Mouse (Mus musculus): ENCODE results near the gene Olfr1427. TPM values are rescaled to one million over a fixed set of nuclear protein-coding genes. Genes with fewer than 3 reads are reported as not detected.
"Not testable (repeated sequence)": the region's sequence is repeated elsewhere in the genome, so short reads cannot be mapped to it uniquely, and the experiment has no call there.

The Olfr1427 gene
- polyA plus RNA-seq, 1 experiment from 2014 or later = not detected

DNA sequence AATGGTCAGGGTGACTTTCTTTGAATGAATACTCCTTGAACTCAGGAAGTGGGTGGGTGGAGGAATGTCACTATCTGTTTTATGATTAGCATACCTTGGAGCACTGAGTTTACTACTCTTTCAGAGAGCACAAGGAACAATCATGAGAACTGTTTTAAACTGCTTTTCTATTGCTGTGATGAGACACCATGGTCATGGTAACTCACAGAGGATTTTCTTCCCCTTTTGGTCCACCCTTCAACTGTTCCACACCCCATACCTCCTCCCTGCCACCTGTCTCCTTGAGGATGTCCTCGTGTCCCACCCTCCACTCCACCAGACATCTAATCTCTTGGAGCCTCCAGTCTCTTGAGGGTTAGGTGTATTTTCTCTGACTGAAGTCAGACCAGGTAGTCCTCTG lies 35.3 kb downstream of the Olfr1427 start:
- not testable (repeated sequence) for H3K27me3 ChIP-seq (replicated peaks); H3K27ac ChIP-seq (ENCODE audit: poor library complexity, severe bottlenecking); H3K9me3 ChIP-seq (replicated peaks); ATAC-seq (ENCODE audit: insufficient number of reproducible peaks, low FRiP score); H3K36me3 ChIP-seq; H3K4me3 ChIP-seq; H3K4me1 ChIP-seq (replicated peaks); H3K9ac ChIP-seq; H3K4me2 ChIP-seq
- WGBS = 61% methylated on average over 1 of the region's 1 CpGs

DNA sequence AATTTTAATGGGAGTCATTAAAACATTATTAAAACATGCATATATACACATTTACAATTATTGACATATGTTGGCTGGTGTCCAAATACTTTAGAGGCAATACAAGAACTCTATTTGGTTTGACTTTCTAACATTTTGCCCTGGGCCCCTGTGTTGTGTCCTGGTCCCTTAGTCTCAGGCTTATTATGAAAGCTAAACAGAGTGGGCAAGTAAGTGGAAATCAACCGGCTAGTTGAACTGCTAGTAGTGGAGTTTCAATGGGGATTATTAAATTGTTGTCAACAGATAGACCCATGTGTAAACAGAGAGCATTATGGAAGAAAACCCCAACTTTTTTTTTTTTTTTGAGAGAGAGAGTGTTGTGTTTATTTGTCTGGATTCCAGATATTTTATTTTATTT lies 40.6 kb downstream of the Olfr1427 start, which contains the start of gene Olfr1424:
TSS of gene Olfr1424 (minus strand) at position 101 of the 400 bp plus-strand sequence.
- not testable (repeated sequence) for H3K9ac ChIP-seq; H3K9me3 ChIP-seq (replicated peaks); H3K4me1 ChIP-seq (replicated peaks); H3K36me3 ChIP-seq; H3K27ac ChIP-seq (ENCODE audit: poor library complexity, severe bottlenecking); H3K4me3 ChIP-seq; ATAC-seq (ENCODE audit: insufficient number of reproducible peaks, low FRiP score); H3K4me2 ChIP-seq; H3K27me3 ChIP-seq (replicated peaks)
- WGBS = 89% methylated on average over 1 of the region's 1 CpGs

Other genes with a start within 250 kb of the Olfr1427 start
- not detected in 2 replicates for gene Olfr1418, start 242.3 kb downstream of the Olfr1427 start, polyA plus RNA-seq (2016; fragmentation: Nextera tagmentation; extraction: Ambion mirVana)
- not detected in 2 replicates for gene Olfr1419, start 228.2 kb downstream of the Olfr1427 start, polyA plus RNA-seq (2016; fragmentation: Nextera tagmentation; extraction: Ambion mirVana)
- not detected in 2 replicates for gene Olfr1420, start 216.8 kb downstream of the Olfr1427 start, polyA plus RNA-seq (2016; fragmentation: Nextera tagmentation; extraction: Ambion mirVana)
- 21.3 and 22.2 TPM in 2 replicates for gene Patl1, start 190.9 kb downstream of the Olfr1427 start, polyA plus RNA-seq (2016; fragmentation: Nextera tagmentation; extraction: Ambion mirVana)
- gene Osbp, start 137.4 kb downstream of the Olfr1427 start, polyA plus RNA-seq (2016; fragmentation: Nextera tagmentation; extraction: Ambion mirVana) = 6.3 and 7.6 TPM in 2 replicates
- not detected in 2 replicates for gene Olfr1423, start 62.0 kb downstream of the Olfr1427 start, polyA plus RNA-seq (2016; fragmentation: Nextera tagmentation; extraction: Ambion mirVana)
- gene Olfr1424, start 40.7 kb downstream of the Olfr1427 start, polyA plus RNA-seq (2016; fragmentation: Nextera tagmentation; extraction: Ambion mirVana) = not detected in 2 replicates
- not detected in 2 replicates for gene Olfr1425, start 25.6 kb downstream of the Olfr1427 start, polyA plus RNA-seq (2016; fragmentation: Nextera tagmentation; extraction: Ambion mirVana)
- not detected in 2 replicates for gene Olfr1426, start 11.3 kb downstream of the Olfr1427 start, polyA plus RNA-seq (2016; fragmentation: Nextera tagmentation; extraction: Ambion mirVana)
- gene Olfr1428, start 12.6 kb upstream of the Olfr1427 start, polyA plus RNA-seq (2016; fragmentation: Nextera tagmentation; extraction: Ambion mirVana) = not detected in 2 replicates
- gene Olfr76, start 19.9 kb upstream of the Olfr1427 start, polyA plus RNA-seq (2016; fragmentation: Nextera tagmentation; extraction: Ambion mirVana) = not detected in 2 replicates
- gene Olfr1555-ps1, start 66.8 kb upstream of the Olfr1427 start, polyA plus RNA-seq (2016; fragmentation: Nextera tagmentation; extraction: Ambion mirVana) = not detected in 2 replicates
- not detected in 2 replicates for gene Olfr1431, start 97.3 kb upstream of the Olfr1427 start, polyA plus RNA-seq (2016; fragmentation: Nextera tagmentation; extraction: Ambion mirVana)
- gene Olfr1432, start 129.3 kb upstream of the Olfr1427 start, polyA plus RNA-seq (2016; fragmentation: Nextera tagmentation; extraction: Ambion mirVana) = not detected in 2 replicates
- not detected in 2 replicates for gene Olfr262, start 138.3 kb upstream of the Olfr1427 start, polyA plus RNA-seq (2016; fragmentation: Nextera tagmentation; extraction: Ambion mirVana)
- gene Olfr235, start 157.7 kb upstream of the Olfr1427 start, polyA plus RNA-seq (2016; fragmentation: Nextera tagmentation; extraction: Ambion mirVana) = not detected in 2 replicates
- not detected in 2 replicates for gene Olfr1434, start 176.5 kb upstream of the Olfr1427 start, polyA plus RNA-seq (2016; fragmentation: Nextera tagmentation; extraction: Ambion mirVana)
- not detected in 2 replicates for gene Olfr1436, start 195.8 kb upstream of the Olfr1427 start, polyA plus RNA-seq (2016; fragmentation: Nextera tagmentation; extraction: Ambion mirVana)
- not detected in 2 replicates for gene Olfr1437, start 221.8 kb upstream of the Olfr1427 start, polyA plus RNA-seq (2016; fragmentation: Nextera tagmentation; extraction: Ambion mirVana)
- not detected in 2 replicates for gene Olfr1438-ps1, start 232.6 kb upstream of the Olfr1427 start, polyA plus RNA-seq (2016; fragmentation: Nextera tagmentation; extraction: Ambion mirVana)

All from heart, embryonic 12.5 days (tissue).